Mouse (Mus musculus): Measurements from ENCODE around the gene Limk2.

Gene Limk2

DNA sequence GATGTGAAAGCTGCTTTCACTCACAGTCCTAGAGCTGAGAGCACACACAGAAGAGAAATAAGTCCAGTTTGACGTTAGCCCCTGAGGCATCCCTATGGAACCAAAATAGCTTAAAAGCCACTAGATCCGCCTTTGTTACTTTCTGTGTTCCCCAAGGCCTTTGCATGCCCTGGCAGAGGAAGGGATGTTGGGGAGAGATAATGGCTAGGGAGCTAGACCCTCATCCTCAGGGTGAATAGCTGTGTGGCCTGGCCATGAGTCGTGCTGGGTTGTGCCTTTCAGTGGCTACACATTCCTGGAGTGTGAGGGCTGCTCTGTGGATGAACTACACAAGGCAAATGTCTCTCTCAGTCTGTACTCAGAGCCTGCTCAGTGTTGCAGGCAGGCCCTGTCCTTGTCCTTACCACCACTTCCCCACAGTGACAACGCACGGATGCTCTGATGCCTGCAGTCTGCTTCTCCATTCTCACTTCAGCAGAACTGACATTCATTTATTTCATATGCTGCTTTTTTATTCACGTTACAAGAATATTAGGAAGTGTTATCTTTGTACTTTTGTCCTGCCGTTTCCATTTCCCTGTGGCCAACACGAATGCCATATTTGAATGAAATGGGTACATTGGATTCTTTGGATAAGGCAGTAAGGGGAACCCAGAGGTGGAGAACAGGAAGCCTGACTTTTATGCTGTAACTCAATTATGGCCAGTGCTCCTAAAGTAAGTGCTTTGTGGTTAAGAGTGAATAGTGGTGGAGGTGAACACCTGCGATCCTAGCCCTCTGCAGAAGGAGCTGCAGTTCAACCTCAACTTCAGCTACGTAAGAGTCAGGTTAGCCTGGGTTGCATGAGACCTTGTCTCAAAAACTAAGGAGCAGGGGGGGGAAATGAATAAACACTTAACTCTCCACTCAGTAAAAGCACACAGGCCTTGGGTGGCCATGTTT lies 110.8 kb downstream of the Limk2 start:
- DNase-seq (ENCODE audit: low spot score), result no peak

- no peak for DNase-seq (ENCODE audit: low spot score)
These were observed 112.9 kb downstream of the Limk2 start for GRCm38 (mm10) chr11:3296056-3296455.

DNA sequence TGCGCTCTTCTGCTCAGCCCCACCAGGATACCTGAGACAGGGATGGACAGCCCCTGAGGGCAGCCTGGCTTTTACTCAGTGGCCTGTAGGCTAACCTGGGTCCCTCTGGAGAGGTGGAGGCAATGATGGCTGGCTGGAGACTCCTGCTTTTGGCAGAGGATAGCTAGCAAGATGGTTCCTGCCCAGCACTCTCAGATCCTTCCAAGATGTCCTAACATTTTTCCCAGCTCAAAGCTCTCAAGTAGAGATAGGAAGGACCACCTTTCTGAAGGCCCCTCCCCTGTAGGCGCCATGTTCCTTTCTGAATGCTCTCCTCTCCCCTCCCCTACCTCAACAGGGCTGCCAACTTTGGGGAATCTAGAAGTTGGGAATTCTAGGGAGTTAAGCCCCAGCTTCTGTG lies 114.3 kb downstream of the Limk2 start:
- no peak for DNase-seq (ENCODE audit: low spot score)

Measured in urinary bladder, postnatal 25 days (tissue).